Mouse (Mus musculus): ENCODE measurements around the gene Adgrg6. TPM values are rescaled to one million over a fixed set of nuclear protein-coding genes. Genes with fewer than 3 reads are reported as not detected.
A peak's percentile ranks its signal among the peaks of the same experiment; 100 is the strongest.

Adgrg6 gene
- polyA plus RNA-seq, 1 experiment from 2014 or later, result 6.2 TPM

GRCm38 (mm10) chr10:14459330-14459729, 86.1 kb downstream of the Adgrg6 start:
- WGBS, result 89% methylated on average over 10 of the region's 10 CpGs
- no peak overlapping the region for H3K4me3 ChIP-seq
- no peak overlapping the region for H3K4me2 ChIP-seq
- ATAC-seq (ENCODE audit: insufficient number of reproducible peaks, insufficient read depth, low FRiP score, low TSS enrichment, low read depth), result no peak
- no peaks in the 10 kb centered on the region for H3K9me3 ChIP-seq
- no peaks in the 10 kb centered on the region for H3K27me3 ChIP-seq
- peaks cover 8% of the 10 kb centered on the region for H3K4me1 ChIP-seq
- no peaks in the 10 kb centered on the region for H3K36me3 ChIP-seq
- no peak overlapping the region for H3K27ac ChIP-seq
- H3K9ac ChIP-seq, result no peak overlapping the region

- no peak for ATAC-seq (ENCODE audit: insufficient number of reproducible peaks, insufficient read depth, low FRiP score, low TSS enrichment, low read depth)
- WGBS, result 63% methylated on average over 4 of the region's 4 CpGs
- Histone ChIP-seq H3K27me3 (no peaks in the 10 kb centered on the region), H3K4me3 (no peak overlapping the region), H3K9me3 (no peaks in the 10 kb centered on the region), H3K36me3 (no peaks in the 10 kb centered on the region), H3K4me1 (no peaks in the 10 kb centered on the region), H3K9ac (no peak overlapping the region), H3K4me2 (no peak overlapping the region), H3K27ac (no peak overlapping the region)
Observed at GRCm38 (mm10) chr10:14454481-14454880, 91.0 kb downstream of the Adgrg6 start.

- H3K36me3 ChIP-seq, result no peaks in the 10 kb centered on the region
- no peak overlapping the region for H3K4me2 ChIP-seq
- H3K9ac ChIP-seq, result no peak overlapping the region
- H3K27ac ChIP-seq, result no peak overlapping the region
- no peaks in the 10 kb centered on the region for H3K4me1 ChIP-seq
- ATAC-seq (ENCODE audit: insufficient number of reproducible peaks, insufficient read depth, low FRiP score, low TSS enrichment, low read depth), result no peak
- no peaks in the 10 kb centered on the region for H3K9me3 ChIP-seq
- no peaks in the 10 kb centered on the region for H3K27me3 ChIP-seq
- H3K4me3 ChIP-seq, result no peak overlapping the region
- WGBS, result 35% methylated on average over 3 of the region's 3 CpGs
Observed at GRCm38 (mm10) chr10:14451811-14452210, 93.6 kb downstream of the Adgrg6 start.

- H3K9me3 ChIP-seq, result no peaks in the 10 kb centered on the region
- ATAC-seq (ENCODE audit: insufficient number of reproducible peaks, insufficient read depth, low FRiP score, low TSS enrichment, low read depth), result no peak
- no peak overlapping the region for H3K27ac ChIP-seq
- no peak overlapping the region for H3K4me3 ChIP-seq
- H3K4me1 ChIP-seq, result no peaks in the 10 kb centered on the region
- H3K4me2 ChIP-seq, result no peak overlapping the region
- WGBS, result 73% methylated on average over 7 of the region's 7 CpGs
- no peak overlapping the region for H3K9ac ChIP-seq
- H3K36me3 ChIP-seq, result no peaks in the 10 kb centered on the region
- H3K27me3 ChIP-seq, result no peaks in the 10 kb centered on the region
Observed at GRCm38 (mm10) chr10:14450073-14450472, 95.4 kb downstream of the Adgrg6 start.

GRCm38 (mm10) chr10:14445590-14446291, 99.7 kb downstream of the Adgrg6 start:
- H3K9ac ChIP-seq, result no peak overlapping the region
- H3K4me1 ChIP-seq, result no peaks in the 10 kb centered on the region
- no peaks in the 10 kb centered on the region for H3K9me3 ChIP-seq
- no peak overlapping the region for H3K4me2 ChIP-seq
- no peaks in the 10 kb centered on the region for H3K27me3 ChIP-seq
- no peak overlapping the region for H3K27ac ChIP-seq
- H3K4me3 ChIP-seq, result no peak overlapping the region
- 87% methylated on average over 12 of the region's 12 CpGs for WGBS
- no peaks in the 10 kb centered on the region for H3K36me3 ChIP-seq
- ATAC-seq (ENCODE audit: insufficient number of reproducible peaks, insufficient read depth, low FRiP score, low TSS enrichment, low read depth), result no peak

GRCm38 (mm10) chr10:14440860-14441579, 104.4 kb downstream of the Adgrg6 start:
- no peak overlapping the region for H3K4me2 ChIP-seq
- no peaks in the 10 kb centered on the region for H3K9me3 ChIP-seq
- WGBS, result 92% methylated on average over 9 of the region's 9 CpGs
- H3K27me3 ChIP-seq, result no peaks in the 10 kb centered on the region
- no peak overlapping the region for H3K9ac ChIP-seq
- H3K4me3 ChIP-seq, result no peak overlapping the region
- no peak for ATAC-seq (ENCODE audit: insufficient number of reproducible peaks, insufficient read depth, low FRiP score, low TSS enrichment, low read depth)
- H3K36me3 ChIP-seq, result no peaks in the 10 kb centered on the region
- no peaks in the 10 kb centered on the region for H3K4me1 ChIP-seq
- no peak overlapping the region for H3K27ac ChIP-seq

GRCm38 (mm10) chr10:14404070-14404469, 141.4 kb downstream of the Adgrg6 start:
- no peak overlapping the region for H3K27ac ChIP-seq
- H3K4me3 ChIP-seq, result no peak overlapping the region
- no peak overlapping the region for H3K4me2 ChIP-seq
- no peak overlapping the region for H3K9ac ChIP-seq
- ATAC-seq (ENCODE audit: insufficient number of reproducible peaks, insufficient read depth, low FRiP score, low TSS enrichment, low read depth), result no peak
- H3K9me3 ChIP-seq, result peaks cover 17% of the 10 kb centered on the region
- H3K4me1 ChIP-seq, result no peaks in the 10 kb centered on the region
- no peaks in the 10 kb centered on the region for H3K27me3 ChIP-seq
- WGBS, result 61% methylated on average over 1 of the region's 1 CpGs
- no peaks in the 10 kb centered on the region for H3K36me3 ChIP-seq

GRCm38 (mm10) chr10:14401744-14402143, 143.7 kb downstream of the Adgrg6 start:
- H3K9ac ChIP-seq, result no peak overlapping the region
- peaks cover 6% of the 10 kb centered on the region; the same call in 1 of the 2 replicates for H3K9me3 ChIP-seq
- H3K27me3 ChIP-seq, result no peaks in the 10 kb centered on the region
- H3K4me2 ChIP-seq, result no peak overlapping the region
- no peaks in the 10 kb centered on the region for H3K36me3 ChIP-seq
- H3K4me3 ChIP-seq, result no peak overlapping the region
- H3K27ac ChIP-seq, result no peak overlapping the region
- 74% methylated on average over 8 of the region's 8 CpGs for WGBS
- H3K4me1 ChIP-seq, result no peaks in the 10 kb centered on the region
- no peak for ATAC-seq (ENCODE audit: insufficient number of reproducible peaks, insufficient read depth, low FRiP score, low TSS enrichment, low read depth)

- 15% methylated on average over 11 of the region's 11 CpGs for WGBS
- no peak overlapping the region for H3K4me3 ChIP-seq
- no peak overlapping the region for H3K27ac ChIP-seq
- H3K9ac ChIP-seq, result no peak overlapping the region
- no peaks in the 10 kb centered on the region for H3K4me1 ChIP-seq
- no peaks in the 10 kb centered on the region for H3K9me3 ChIP-seq
- ATAC-seq (ENCODE audit: insufficient number of reproducible peaks, insufficient read depth, low FRiP score, low TSS enrichment, low read depth), result 0 out of 2 replicates have a peak, but pooled peaks have one; percentile 56
- H3K27me3 ChIP-seq, result 0 out of 2 replicates have a peak, but pooled peaks cover 7% of the 10 kb centered on the region
- H3K36me3 ChIP-seq, result no peaks in the 10 kb centered on the region
- H3K4me2 ChIP-seq, result no peak overlapping the region
Observed at GRCm38 (mm10) chr10:14391025-14391639, 154.3 kb downstream of the Adgrg6 start.

- 77% methylated on average over 5 of the region's 5 CpGs for WGBS
- Histone ChIP-seq H3K4me2 (no peak overlapping the region), H3K27ac (no peak overlapping the region), H3K4me1 (no peaks in the 10 kb centered on the region), H3K9me3 (no peaks in the 10 kb centered on the region), H3K36me3 (no peaks in the 10 kb centered on the region), H3K9ac (no peak overlapping the region), H3K4me3 (no peak overlapping the region), H3K27me3 (0 out of 2 replicates have a peak, but pooled peaks cover 7% of the 10 kb centered on the region)
- ATAC-seq (ENCODE audit: insufficient number of reproducible peaks, insufficient read depth, low FRiP score, low TSS enrichment, low read depth), result no peak
Observed at GRCm38 (mm10) chr10:14385574-14385973, 159.9 kb downstream of the Adgrg6 start.

- no peaks in the 10 kb centered on the region for H3K36me3 ChIP-seq
- no peaks in the 10 kb centered on the region for H3K9me3 ChIP-seq
- no peaks in the 10 kb centered on the region for H3K27me3 ChIP-seq
- no peak for ATAC-seq (ENCODE audit: insufficient number of reproducible peaks, insufficient read depth, low FRiP score, low TSS enrichment, low read depth)
- H3K9ac ChIP-seq, result no peak overlapping the region
- H3K27ac ChIP-seq, result no peak overlapping the region
- no peak overlapping the region for H3K4me3 ChIP-seq
- 85% methylated on average over 1 of the region's 1 CpGs for WGBS
- H3K4me2 ChIP-seq, result no peak overlapping the region
- no peaks in the 10 kb centered on the region for H3K4me1 ChIP-seq
Observed at GRCm38 (mm10) chr10:14365065-14365589, 180.3 kb downstream of the Adgrg6 start.
